Mouse (Mus musculus): Measurements from ENCODE around the gene Erlec1. TPM values are rescaled to one million over a fixed set of nuclear protein-coding genes. Genes with fewer than 3 reads are reported as not detected.

The Erlec1 gene
- polyA plus RNA-seq (2014; fragmentation: Nextera tagmentation; extraction: Ambion mirVana), result 10.6 and 11.7 TPM in 2 replicates

- Histone ChIP-seq H3K27ac (ENCODE audit: low read depth) (peak within 1 kb of the TSS; percentile 81), H3K36me3 (ENCODE audit: insufficient read depth) (peaks cover 23% of the 10 kb centered on the region), H3K9ac (peak within 1 kb of the TSS; percentile 84), H3K4me2 (peak within 1 kb of the TSS; percentile 77), H3K4me3 (ENCODE audit: low read depth, low read length) (peak within 1 kb of the TSS; percentile 76), H3K4me1 (ENCODE audit: insufficient read depth) (no peaks in the 10 kb centered on the region; the same call in 1 of the 2 replicates), H3K27me3 (ENCODE audit: insufficient read depth, low read length) (no peaks in the 10 kb centered on the region), H3K9me3 (ENCODE audit: low read depth, low read length) (no peaks in the 10 kb centered on the region; the same call in 1 of the 2 replicates)
- peak; percentile 95 for DNase-seq
- WGBS, result under 1% methylated on average over 40 of the region's 40 CpGs
- ATAC-seq (ENCODE audit: insufficient read depth), result peak; percentile 99
- TF ChIP-seq CTCF (IDR thresholded peaks at IDR 0.05; ENCODE audit: low read depth), result peak; percentile 25; the same call in 1 of the 2 replicates
Observed at GRCm38 (mm10) chr11:30954279-30954725, at the start of gene Erlec1. TSS of gene Erlec1 (minus strand) at chr11:30954335.

DNA sequence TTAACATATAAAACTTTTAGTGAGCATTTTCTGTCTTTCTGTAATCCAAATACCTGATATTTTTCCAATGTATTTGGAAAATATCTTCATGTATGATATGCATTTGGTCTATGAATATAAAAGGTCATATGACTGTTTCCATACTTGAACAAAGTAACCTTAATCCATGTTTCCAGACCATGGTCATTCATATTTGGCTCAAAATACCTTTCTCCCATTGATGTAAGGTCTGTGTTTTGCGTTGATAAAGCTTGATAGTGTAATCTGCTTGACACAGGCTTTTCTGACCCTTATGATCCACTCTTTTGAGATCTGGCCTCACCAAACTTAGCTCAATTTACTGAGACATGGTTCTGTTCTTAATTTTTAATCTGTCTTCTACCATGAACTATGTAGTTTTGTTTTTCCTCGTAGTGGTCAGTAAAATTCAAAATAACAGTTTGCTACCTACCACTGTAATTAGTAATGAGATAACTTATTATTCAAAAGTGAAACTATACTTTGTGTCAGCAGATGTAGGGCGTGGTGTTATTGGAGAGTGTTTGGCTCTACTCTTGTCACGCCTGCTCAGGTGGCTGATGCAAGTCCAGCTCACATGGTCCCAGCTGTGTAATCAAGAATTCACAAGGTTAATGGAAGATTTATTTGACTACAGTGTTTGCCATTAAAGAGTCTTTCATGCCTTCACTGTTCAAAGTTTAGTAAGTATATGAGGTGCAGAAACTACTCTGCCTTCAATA lies 47.2 kb upstream of the Erlec1 start:
- WGBS, result 76% methylated on average over 4 of the region's 4 CpGs
- ATAC-seq (ENCODE audit: insufficient read depth) (peak; percentile 44; the same call in 1 of the 2 replicates), DNase-seq (no peak)

GRCm38 (mm10) chr11:31000028-31000427 lies 45.9 kb upstream of the Erlec1 start:
- 80% methylated on average over 2 of the region's 2 CpGs for WGBS

More for the DNA sequence above, 47.2 kb upstream of the Erlec1 start:
- Histone ChIP-seq H3K9me3 (ENCODE audit: low read depth, low read length) (no peaks in the 10 kb centered on the region), H3K4me3 (ENCODE audit: low read depth, low read length) (no peak overlapping the region), H3K27me3 (ENCODE audit: insufficient read depth, low read length) (no peaks in the 10 kb centered on the region), H3K4me2 (no peak overlapping the region), H3K36me3 (ENCODE audit: insufficient read depth) (no peaks in the 10 kb centered on the region), H3K4me1 (ENCODE audit: insufficient read depth) (no peaks in the 10 kb centered on the region), H3K9ac (no peak overlapping the region), H3K27ac (ENCODE audit: low read depth) (no peak overlapping the region)
- no peak for TF ChIP-seq CTCF (IDR thresholded peaks at IDR 0.05; ENCODE audit: low read depth)

GRCm38 (mm10) chr11:30998704-30999103 lies 44.6 kb upstream of the Erlec1 start:
- ATAC-seq (ENCODE audit: insufficient read depth), result no peak
- no peak for DNase-seq
- no peak overlapping the region for H3K9ac ChIP-seq
- H3K9me3 ChIP-seq (ENCODE audit: low read depth, low read length), result no peaks in the 10 kb centered on the region
- WGBS, result 69% methylated on average over 2 of the region's 2 CpGs
- no peaks in the 10 kb centered on the region for H3K27me3 ChIP-seq (ENCODE audit: insufficient read depth, low read length)
- no peak overlapping the region for H3K27ac ChIP-seq (ENCODE audit: low read depth)
- no peaks in the 10 kb centered on the region for H3K36me3 ChIP-seq (ENCODE audit: insufficient read depth)
- no peaks in the 10 kb centered on the region for H3K4me1 ChIP-seq (ENCODE audit: insufficient read depth)
- H3K4me2 ChIP-seq, result no peak overlapping the region
- no peak for TF ChIP-seq CTCF (IDR thresholded peaks at IDR 0.05; ENCODE audit: low read depth)
- no peak overlapping the region for H3K4me3 ChIP-seq (ENCODE audit: low read depth, low read length)

More at GRCm38 (mm10) chr11:31000028-31000427, 45.9 kb upstream of the Erlec1 start:
- ATAC-seq (ENCODE audit: insufficient read depth) (no peak), DNase-seq (no peak)
- H3K36me3 ChIP-seq (ENCODE audit: insufficient read depth), result no peaks in the 10 kb centered on the region
- H3K9me3 ChIP-seq (ENCODE audit: low read depth, low read length), result no peaks in the 10 kb centered on the region
- no peaks in the 10 kb centered on the region for H3K4me1 ChIP-seq (ENCODE audit: insufficient read depth)
- TF ChIP-seq CTCF (IDR thresholded peaks at IDR 0.05; ENCODE audit: low read depth), result no peak
- no peak overlapping the region for H3K4me3 ChIP-seq (ENCODE audit: low read depth, low read length)
- H3K9ac ChIP-seq, result no peak overlapping the region
- no peak overlapping the region for H3K27ac ChIP-seq (ENCODE audit: low read depth)
- no peak overlapping the region for H3K4me2 ChIP-seq
- no peaks in the 10 kb centered on the region for H3K27me3 ChIP-seq (ENCODE audit: insufficient read depth, low read length)

GRCm38 (mm10) chr11:30998199-30998598 lies 44.1 kb upstream of the Erlec1 start:
- DNase-seq (no peak), ATAC-seq (ENCODE audit: insufficient read depth) (no peak)
- no peak overlapping the region for H3K4me3 ChIP-seq (ENCODE audit: low read depth, low read length)
- no peaks in the 10 kb centered on the region for H3K4me1 ChIP-seq (ENCODE audit: insufficient read depth)
- H3K36me3 ChIP-seq (ENCODE audit: insufficient read depth), result no peaks in the 10 kb centered on the region
- H3K27ac ChIP-seq (ENCODE audit: low read depth), result no peak overlapping the region
- H3K9me3 ChIP-seq (ENCODE audit: low read depth, low read length), result no peaks in the 10 kb centered on the region
- H3K9ac ChIP-seq, result no peak overlapping the region
- no peaks in the 10 kb centered on the region for H3K27me3 ChIP-seq (ENCODE audit: insufficient read depth, low read length)
- WGBS, result 76% methylated on average over 5 of the region's 5 CpGs
- H3K4me2 ChIP-seq, result no peak overlapping the region
- TF ChIP-seq CTCF (IDR thresholded peaks at IDR 0.05; ENCODE audit: low read depth), result no peak

- H3K27ac ChIP-seq (ENCODE audit: low read depth), result no peak overlapping the region
- no peak overlapping the region for H3K4me3 ChIP-seq (ENCODE audit: low read depth, low read length)
- no peaks in the 10 kb centered on the region for H3K9me3 ChIP-seq (ENCODE audit: low read depth, low read length)
- H3K36me3 ChIP-seq (ENCODE audit: insufficient read depth), result no peaks in the 10 kb centered on the region
- no peak for TF ChIP-seq CTCF (IDR thresholded peaks at IDR 0.05; ENCODE audit: low read depth)
- WGBS, result 89% methylated on average over 3 of the region's 3 CpGs
- no peaks in the 10 kb centered on the region for H3K27me3 ChIP-seq (ENCODE audit: insufficient read depth, low read length)
- H3K4me1 ChIP-seq (ENCODE audit: insufficient read depth), result no peaks in the 10 kb centered on the region
- H3K4me2 ChIP-seq, result no peak overlapping the region
- DNase-seq (no peak), ATAC-seq (ENCODE audit: insufficient read depth) (no peak)
- no peak overlapping the region for H3K9ac ChIP-seq
Observed at GRCm38 (mm10) chr11:30996670-30997069, 42.5 kb upstream of the Erlec1 start.

DNA sequence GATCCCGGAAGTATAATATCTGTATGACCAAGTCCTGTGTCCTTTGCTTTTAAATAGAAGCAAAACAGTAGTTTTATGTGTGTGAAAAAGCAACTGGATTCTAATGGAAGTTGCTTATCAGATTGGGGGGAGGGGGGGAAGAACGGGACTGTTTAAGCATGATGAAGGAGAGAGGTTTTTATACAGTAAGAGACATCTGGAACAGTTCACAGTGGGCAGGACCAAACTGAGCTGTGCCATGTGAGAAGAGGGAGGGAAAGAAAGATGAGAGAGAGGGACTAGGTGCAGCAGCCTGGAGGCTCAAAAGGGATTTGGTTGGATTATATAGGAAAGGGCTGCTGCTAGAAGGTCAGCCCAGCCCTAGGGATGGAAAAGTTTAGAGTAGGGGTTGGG lies 32.5 kb upstream of the Erlec1 start:
- ATAC-seq (ENCODE audit: insufficient read depth) (peak; percentile 75), DNase-seq (no peak)
- no peaks in the 10 kb centered on the region for H3K27me3 ChIP-seq (ENCODE audit: insufficient read depth, low read length)
- no peaks in the 10 kb centered on the region for H3K9me3 ChIP-seq (ENCODE audit: low read depth, low read length)
- TF ChIP-seq CTCF (IDR thresholded peaks at IDR 0.05; ENCODE audit: low read depth), result no peak
- WGBS, result 2% methylated on average over 2 of the region's 2 CpGs
- peak overlapping the region; percentile 76 for H3K4me2 ChIP-seq
- peak overlapping the region; percentile 61; the same call in 1 of the 2 replicates for H3K27ac ChIP-seq (ENCODE audit: low read depth)
- peak overlapping the region; percentile 56 for H3K4me3 ChIP-seq (ENCODE audit: low read depth, low read length)
- no peaks in the 10 kb centered on the region for H3K36me3 ChIP-seq (ENCODE audit: insufficient read depth)
- peak overlapping the region; percentile 35 for H3K9ac ChIP-seq
- no peaks in the 10 kb centered on the region for H3K4me1 ChIP-seq (ENCODE audit: insufficient read depth)
